Mouse (Mus musculus) neural tube, embryonic 14.5 days (tissue): ENCODE data around the gene Pdpk1. TPM values are rescaled to one million over a fixed set of nuclear protein-coding genes. Genes with fewer than 3 reads are reported as not detected.

Experiments
- ATAC-seq: fragments of 200-750 bp; cut with Nextera tagmentation; 2 replicates; pipeline ENCODE4 v1.8.0; 2017; ENCODE audit warnings: low read depth, mild to moderate bottlenecking, moderate TSS enrichment, moderate library complexity
- H3K27ac ChIP-seq: fragments of 300-500 bp; sonication (generic); 2 replicates; pipeline ENCODE4 v1.5.1; 2014; ENCODE audit warnings: low read depth, mild to moderate bottlenecking, control low read depth, low read length, moderate library complexity, mixed read lengths
- H3K27me3 ChIP-seq: fragments of 300-500 bp; sonication (generic); 2 replicates; pipeline ENCODE4 v1.6.1; 2014; ENCODE audit warnings: low read length; ENCODE audit not compliant: control insufficient read depth, insufficient read depth
- H3K36me3 ChIP-seq: fragments of 300-500 bp; sonication (generic); 2 replicates; pipeline ENCODE4 v1.6.1; 2014; ENCODE audit warnings: low read length, mixed read lengths; ENCODE audit not compliant: control insufficient read depth, insufficient read depth
- H3K4me1 ChIP-seq: fragments of 300-500 bp; sonication (generic); 2 replicates; pipeline ENCODE4 v1.6.1; 2014; ENCODE audit warnings: low read length; ENCODE audit not compliant: control insufficient read depth, insufficient read depth
- H3K4me2 ChIP-seq: fragments of 300-500 bp; sonication (generic); 2 replicates; pipeline ENCODE4 v1.6.1; 2014; ENCODE audit warnings: mild to moderate bottlenecking, low read depth, low read length, control low read depth
- H3K4me3 ChIP-seq: fragments of 300-500 bp; sonication (generic); 2 replicates; pipeline ENCODE4 v1.5.1; 2014; ENCODE audit warnings: low read depth, low read length, control low read depth, mixed read lengths
- H3K9ac ChIP-seq: fragments of 300-500 bp; sonication (generic); replicated peaks from 2 replicates; pipeline ENCODE4 v1.6.1; 2014; ENCODE audit warnings: low read depth, mild to moderate bottlenecking, control low read depth, low read length, mixed read lengths
- H3K9me3 ChIP-seq: fragments of 300-500 bp; sonication (generic); 2 replicates; pipeline ENCODE4 v1.6.1; 2016; ENCODE audit warnings: low read length; ENCODE audit not compliant: control insufficient read depth
- WGBS: fragments of 180-500 bp; shearing (Covaris S2); extraction: QIAGEN DNeasy Blood & Tissue Kit; methylation state at CpG from one replicate; pipeline ENCODE4 v1.1.7; 2014; 5-methylcytosine and 5-hydroxymethylcytosine counted together
- polyA plus RNA-seq: library from polyadenylated mRNA; unstranded; fragments of >200 nt; fragmentation: Nextera tagmentation; extraction: Ambion mirVana; gene quantifications from 2 replicates; pipeline ENCODE4 v1.2.1, GENCODE M21; 2014

Pdpk1 gene
- polyA plus RNA-seq, 1 experiment from 2014 or later = 83.9 TPM

DNA sequence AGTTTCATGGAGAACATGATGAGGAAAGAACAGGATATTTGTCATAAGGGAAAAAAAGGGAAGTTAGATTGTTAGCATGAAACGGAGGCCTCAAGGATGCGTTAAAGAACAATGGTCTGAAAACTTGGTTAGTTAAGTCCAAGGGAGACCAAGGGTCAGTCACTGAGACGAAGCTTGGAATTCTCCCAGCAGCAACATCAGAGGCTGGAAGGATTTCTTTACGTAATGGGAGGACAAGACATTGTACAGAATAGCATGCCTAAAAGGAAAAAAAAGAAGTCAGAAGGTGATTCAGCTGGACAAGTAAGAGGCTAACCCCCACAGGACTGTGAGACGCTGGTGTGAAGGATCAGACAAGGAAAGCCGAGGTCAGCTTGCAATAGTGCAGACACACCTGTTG, 16.4 kb upstream of the Pdpk1 start:
- Histone ChIP-seq H3K36me3 (peaks cover 15% of the 10 kb centered on the region), H3K27ac (no peak overlapping the region), H3K9ac (no peak overlapping the region), H3K4me1 (peaks cover 25% of the 10 kb centered on the region), H3K4me3 (no peak overlapping the region), H3K27me3 (no peaks in the 10 kb centered on the region), H3K4me2 (peak overlapping the region; percentile 74; the same call in 1 of the 2 replicates), H3K9me3 (no peaks in the 10 kb centered on the region)
- no peak for ATAC-seq
- 92% methylated on average over 6 of the region's 6 CpGs for WGBS

GRCm38 (mm10) chr17:24164566-24165259, 14.0 kb upstream of the Pdpk1 start:
- Histone ChIP-seq H3K9ac (no peak overlapping the region), H3K27me3 (no peaks in the 10 kb centered on the region), H3K9me3 (no peaks in the 10 kb centered on the region), H3K27ac (no peak overlapping the region), H3K4me2 (no peak overlapping the region), H3K4me1 (peaks cover 19% of the 10 kb centered on the region), H3K4me3 (no peak overlapping the region), H3K36me3 (peaks cover 15% of the 10 kb centered on the region)
- WGBS = 87% methylated on average over 8 of the region's 11 CpGs
- no peak for ATAC-seq

DNA sequence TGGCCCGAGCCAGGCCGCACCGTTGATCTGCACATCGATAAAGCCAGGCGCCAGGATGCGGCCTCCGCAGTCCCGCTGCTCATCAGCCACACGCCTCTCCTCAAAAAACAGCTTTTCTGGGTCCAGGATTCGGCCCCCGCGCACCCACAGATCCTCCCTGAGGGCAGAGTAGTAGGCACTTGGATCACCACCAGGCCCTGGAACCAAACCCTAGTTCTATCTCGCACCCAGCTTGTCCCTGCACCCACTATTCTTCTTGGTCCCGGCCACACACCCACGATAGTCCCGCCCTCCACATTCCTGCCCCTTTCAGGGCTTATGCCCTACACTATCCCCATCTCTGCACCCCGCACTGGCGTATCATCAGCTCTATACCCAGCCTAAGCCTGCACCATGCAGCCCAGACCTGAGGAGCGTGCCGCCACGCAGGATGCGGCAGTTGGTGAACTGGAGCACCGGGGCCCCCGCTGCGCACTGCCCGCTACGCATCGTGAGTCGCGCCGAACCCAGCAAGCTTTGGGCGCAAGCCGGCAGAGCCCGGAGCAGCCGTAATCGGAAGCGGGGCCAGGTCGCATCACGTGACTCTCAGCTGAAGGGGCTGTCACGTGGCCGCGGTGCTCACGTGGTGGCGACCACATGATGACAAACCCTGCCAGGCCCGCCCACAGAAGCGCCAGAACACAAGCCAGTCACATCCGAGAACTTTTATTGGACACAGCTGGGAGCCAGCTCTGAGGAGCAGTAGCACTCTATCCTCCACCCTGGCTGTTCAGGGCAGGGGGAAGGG, 12.6 kb upstream of the Pdpk1 start, which contains the start of gene Amdhd2:
Gene Amdhd2 (minus strand): TSS at position 591 of the 787 bp plus-strand sequence.
- Histone ChIP-seq H3K27me3 (no peaks in the 10 kb centered on the region), H3K27ac (peak within 1 kb of the TSS; percentile 79), H3K4me2 (peak within 1 kb of the TSS; percentile 98), H3K4me1 (peaks cover 19% of the 10 kb centered on the region), H3K9ac (peak within 1 kb of the TSS; percentile 80), H3K36me3 (peaks cover 15% of the 10 kb centered on the region), H3K9me3 (no peaks in the 10 kb centered on the region), H3K4me3 (peak within 1 kb of the TSS; percentile 79)
- WGBS = 1% methylated on average over 47 of the region's 47 CpGs
- peak; percentile 91 for ATAC-seq

GRCm38 (mm10) chr17:24162584-24163175, 12.0 kb upstream of the Pdpk1 start:
- peaks cover 15% of the 10 kb centered on the region for H3K36me3 ChIP-seq
- H3K9me3 ChIP-seq = no peaks in the 10 kb centered on the region
- ATAC-seq = no peak

DNA sequence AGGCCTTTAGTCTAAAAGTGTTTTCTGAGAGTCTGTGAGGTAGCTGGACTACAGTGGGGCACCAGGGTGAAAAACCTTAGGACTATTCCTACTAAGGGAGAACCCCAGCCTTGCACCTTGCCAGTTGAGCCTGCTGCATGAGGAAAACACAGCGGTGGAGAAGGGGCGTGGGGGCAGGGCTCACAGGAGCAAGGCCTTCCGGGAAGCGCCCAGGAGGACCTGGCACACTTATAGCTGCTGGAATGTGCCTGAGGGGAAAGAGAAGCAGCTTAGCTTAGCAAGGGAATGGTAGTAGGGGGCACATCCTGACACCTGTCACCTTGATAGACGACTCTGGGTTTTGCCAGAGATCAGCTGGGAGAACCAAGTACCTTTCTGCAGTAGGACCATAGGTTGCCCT, 10.7 kb upstream of the Pdpk1 start:
- no peak for ATAC-seq
- H3K27me3 ChIP-seq = no peaks in the 10 kb centered on the region
- no peak overlapping the region for H3K4me2 ChIP-seq
- H3K27ac ChIP-seq = no peak overlapping the region
- H3K9me3 ChIP-seq = no peaks in the 10 kb centered on the region
- 84% methylated on average over 5 of the region's 5 CpGs for WGBS
- no peak overlapping the region for H3K9ac ChIP-seq
- 0 out of 2 replicates have a peak, but pooled peaks cover 3% of the 10 kb centered on the region for H3K4me1 ChIP-seq
- peaks cover 6% of the 10 kb centered on the region; the same call in 1 of the 2 replicates for H3K36me3 ChIP-seq
- no peak overlapping the region for H3K4me3 ChIP-seq

More at GRCm38 (mm10) chr17:24162584-24163175, 12.0 kb upstream of the Pdpk1 start:
- WGBS = 36% methylated on average over 17 of the region's 17 CpGs
- peaks cover 13% of the 10 kb centered on the region for H3K4me1 ChIP-seq
- peak overlapping the region; percentile 98 for H3K4me2 ChIP-seq
- H3K9ac ChIP-seq = peak overlapping the region; percentile 80
- H3K27ac ChIP-seq = peak overlapping the region; percentile 79
- peak overlapping the region; percentile 79 for H3K4me3 ChIP-seq
- no peaks in the 10 kb centered on the region for H3K27me3 ChIP-seq

GRCm38 (mm10) chr17:24157526-24157925, 6.8 kb upstream of the Pdpk1 start:
- 0 out of 2 replicates have a peak, but pooled peaks cover under 1% of the 10 kb centered on the region for H3K4me1 ChIP-seq
- no peak for ATAC-seq

GRCm38 (mm10) chr17:24157121-24157520, 6.4 kb upstream of the Pdpk1 start:
- Histone ChIP-seq H3K27ac (no peak overlapping the region), H3K4me3 (no peak overlapping the region), H3K4me1 (no peaks in the 10 kb centered on the region; the same call in 1 of the 2 replicates), H3K9ac (no peak overlapping the region), H3K36me3 (0 out of 2 replicates have a peak, but pooled peaks cover 3% of the 10 kb centered on the region), H3K9me3 (no peaks in the 10 kb centered on the region), H3K27me3 (no peaks in the 10 kb centered on the region), H3K4me2 (no peak overlapping the region)
- WGBS = 97% methylated on average over 6 of the region's 6 CpGs
- no peak for ATAC-seq

More at GRCm38 (mm10) chr17:24157526-24157925, 6.8 kb upstream of the Pdpk1 start:
- 0 out of 2 replicates have a peak, but pooled peaks cover 3% of the 10 kb centered on the region for H3K36me3 ChIP-seq
- H3K4me2 ChIP-seq = no peak overlapping the region
- WGBS = 82% methylated on average over 4 of the region's 4 CpGs
- no peak overlapping the region for H3K27ac ChIP-seq
- H3K9ac ChIP-seq = no peak overlapping the region
- no peak overlapping the region for H3K4me3 ChIP-seq
- H3K9me3 ChIP-seq = no peaks in the 10 kb centered on the region
- H3K27me3 ChIP-seq = no peaks in the 10 kb centered on the region

- WGBS = 81% methylated on average over 3 of the region's 3 CpGs
- H3K9ac ChIP-seq = no peak overlapping the region
- no peak overlapping the region for H3K4me2 ChIP-seq
- no peak overlapping the region for H3K27ac ChIP-seq
- H3K9me3 ChIP-seq = no peaks in the 10 kb centered on the region
- 0 out of 2 replicates have a peak, but pooled peaks cover 3% of the 10 kb centered on the region for H3K36me3 ChIP-seq
- no peaks in the 10 kb centered on the region for H3K27me3 ChIP-seq
- H3K4me3 ChIP-seq = no peak overlapping the region
- H3K4me1 ChIP-seq = peaks cover 4% of the 10 kb centered on the region; the same call in 1 of the 2 replicates
- ATAC-seq = no peak
These were observed 5.7 kb upstream of the Pdpk1 start for GRCm38 (mm10) chr17:24156394-24156793.
